Mouse (Mus musculus) CD4-positive, CD25-positive, alpha-beta regulatory T cell, adult 4 months (primary cell): ENCODE measurements around the gene Spout1. TPM values are rescaled to one million over a fixed set of nuclear protein-coding genes. Genes with fewer than 3 reads are reported as not detected.
A peak's percentile ranks its signal among the peaks of the same experiment; 100 is the strongest.
"Not testable (repeated sequence)": the region's sequence is repeated elsewhere in the genome, so short reads cannot be mapped to it uniquely, and the experiment has no call there.

Experiments used
- ATAC-seq: one replicate; pipeline ENCODE4 v1.8.0; 2017
- polyA plus RNA-seq, 2 experiments: library from polyadenylated mRNA; unstranded; fragments of 100-300 nt; shearing (Covaris generic); gene quantifications; one replicate each; pipeline ENCODE4 v1.2.1; 2017

The Spout1 gene
- polyA plus RNA-seq, 2 experiments from 2014 or later, result 30.2 to 50.9 TPM

DNA sequence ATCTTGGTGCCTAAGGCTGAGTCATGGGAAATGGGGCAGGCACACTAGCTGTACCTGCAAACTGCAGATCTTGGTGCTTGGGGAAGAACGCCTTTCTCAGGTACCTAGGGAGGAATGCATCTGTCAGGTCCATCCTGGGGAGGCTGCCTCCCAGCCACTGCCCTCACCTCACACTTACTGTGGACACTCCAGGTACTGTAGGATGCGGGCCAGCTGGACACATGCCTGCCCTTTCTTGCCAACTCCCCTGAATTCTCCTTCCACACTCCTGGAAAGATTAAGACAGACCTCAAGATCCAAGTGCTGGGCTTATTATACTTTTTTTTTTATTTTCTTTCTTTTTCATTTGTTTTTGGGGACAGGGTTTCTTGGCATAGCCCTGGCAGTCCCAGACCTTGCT, 1.7 kb downstream of the Spout1 start:
- ATAC-seq, result no peak

DNA sequence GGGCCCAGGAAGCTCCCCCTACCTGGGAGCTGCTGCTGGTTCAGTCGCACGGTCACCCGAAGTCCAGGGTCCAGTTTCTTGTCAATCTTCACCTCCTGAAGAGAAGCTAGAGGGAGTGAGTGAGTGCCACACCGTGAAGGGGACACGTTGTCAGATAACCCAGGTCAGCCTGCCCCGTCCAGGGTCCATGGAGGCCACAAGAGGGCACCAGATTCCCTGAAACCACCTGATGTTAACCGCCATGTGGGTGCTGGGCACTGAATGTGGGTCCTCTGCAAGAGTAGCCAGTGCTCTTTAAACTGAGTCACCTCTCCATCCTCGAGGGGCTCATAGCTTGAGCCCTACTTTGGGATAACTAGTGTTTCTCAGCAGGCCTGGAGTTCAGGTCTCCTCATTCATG, 2.4 kb downstream of the Spout1 start:
- no peak for ATAC-seq

DNA sequence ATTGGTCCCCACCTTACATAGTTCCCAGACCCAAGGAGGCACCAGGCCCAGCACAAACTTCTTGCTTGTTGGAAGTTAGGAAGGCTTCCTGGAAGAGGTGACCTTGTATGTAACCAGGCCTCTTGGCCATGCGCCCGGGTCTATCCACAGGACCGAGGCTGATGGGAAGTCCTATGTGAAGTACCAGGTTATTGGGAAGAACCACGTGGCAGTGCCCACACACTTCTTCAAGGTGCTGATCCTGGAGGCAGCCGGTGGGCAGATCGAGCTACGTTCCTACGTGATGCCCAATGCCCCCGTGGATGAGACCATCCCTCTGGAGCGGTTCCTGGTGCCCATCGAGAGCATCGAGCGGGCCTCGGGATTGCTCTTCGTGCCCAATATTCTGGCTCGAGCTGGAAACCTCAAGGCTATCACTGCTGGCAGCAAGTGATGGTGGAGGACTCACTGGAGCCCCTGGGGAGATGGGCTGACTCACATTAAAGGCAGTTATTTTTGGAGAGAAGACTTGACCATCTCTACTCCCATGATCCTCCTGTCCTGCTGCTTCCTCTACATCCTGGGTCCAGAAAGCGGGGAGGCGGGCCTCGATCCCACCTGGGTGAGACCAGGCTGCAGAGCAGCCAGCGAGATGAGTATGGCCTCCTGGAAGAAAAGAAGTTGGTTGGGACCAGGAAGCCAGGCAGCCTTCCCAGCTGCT, 4.6 kb downstream of the Spout1 start:
- no peak for ATAC-seq

DNA sequence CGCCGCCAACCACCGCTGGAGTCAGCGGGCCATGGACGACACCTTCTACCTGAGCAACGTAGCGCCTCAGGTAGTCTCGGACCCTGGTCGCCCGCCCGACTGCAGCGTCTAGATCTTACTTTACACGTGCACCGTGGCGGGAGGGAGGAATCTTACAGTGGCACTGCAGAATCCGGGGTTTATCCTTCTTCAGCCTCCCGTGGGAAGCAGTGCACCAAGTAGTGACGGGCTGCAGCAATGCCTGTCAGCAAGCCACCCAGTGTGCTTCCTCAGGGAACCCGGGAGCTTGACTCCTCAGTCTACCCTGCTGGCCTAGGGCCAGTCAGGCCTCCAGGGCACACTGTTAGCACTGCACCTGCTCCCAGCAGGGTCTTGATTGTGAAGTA, 6.3 kb downstream of the Spout1 start:
- no peak for ATAC-seq

DNA sequence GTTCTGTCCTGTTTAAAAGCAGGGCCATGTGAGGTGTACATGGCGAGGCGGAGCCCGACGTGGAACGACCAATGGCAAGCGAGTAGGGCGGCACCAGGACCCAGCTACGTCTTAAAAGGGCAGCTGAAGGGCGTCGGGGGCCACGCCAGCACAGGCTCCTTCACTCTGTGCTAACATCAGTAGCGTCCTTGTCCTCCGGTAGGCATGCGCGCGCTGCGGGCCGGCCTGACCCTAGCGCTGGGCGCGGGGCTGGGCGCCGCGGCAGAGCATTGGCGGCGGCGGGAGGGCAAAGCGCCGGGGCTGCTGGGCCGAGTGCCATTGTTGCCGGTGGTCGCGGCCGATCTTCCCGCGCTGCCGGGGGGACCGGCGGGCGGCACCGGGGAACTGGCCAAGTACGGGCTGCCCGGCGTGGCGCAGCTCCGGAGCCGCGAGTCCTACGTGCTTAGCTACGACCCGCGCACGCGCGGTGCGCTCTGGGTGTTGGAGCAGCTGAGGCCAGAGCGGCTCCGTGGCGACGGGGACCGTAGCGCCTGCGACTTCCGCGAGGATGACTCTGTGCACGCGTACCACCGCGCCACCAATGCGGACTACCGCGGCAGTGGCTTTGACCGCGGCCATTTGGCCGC, 6.8 kb downstream of the Spout1 start, which contains the start of gene Endog:
Gene Endog (plus strand): TSS at position 123 of the 626 bp plus-strand sequence.
- peak; percentile 92 for ATAC-seq

DNA sequence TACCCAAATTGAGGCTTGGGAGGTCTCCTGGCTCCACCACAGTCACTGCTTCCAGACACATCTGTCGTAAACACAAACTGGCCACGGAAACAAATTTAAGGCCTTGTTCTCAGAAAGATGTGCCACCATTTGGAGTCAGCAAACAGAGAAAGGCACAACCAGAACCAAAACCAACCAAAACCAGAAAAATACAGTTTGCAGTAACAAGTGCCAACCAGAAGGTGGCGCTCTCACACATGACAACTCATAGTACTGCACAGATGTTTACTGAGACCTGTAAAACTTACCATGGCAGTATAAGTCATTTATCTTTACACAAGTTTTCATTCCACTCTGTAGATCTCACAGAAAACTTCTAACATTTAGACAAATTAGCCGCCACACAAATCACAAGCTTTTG, 11.6 kb downstream of the Spout1 start:
- ATAC-seq, result no peak

DNA sequence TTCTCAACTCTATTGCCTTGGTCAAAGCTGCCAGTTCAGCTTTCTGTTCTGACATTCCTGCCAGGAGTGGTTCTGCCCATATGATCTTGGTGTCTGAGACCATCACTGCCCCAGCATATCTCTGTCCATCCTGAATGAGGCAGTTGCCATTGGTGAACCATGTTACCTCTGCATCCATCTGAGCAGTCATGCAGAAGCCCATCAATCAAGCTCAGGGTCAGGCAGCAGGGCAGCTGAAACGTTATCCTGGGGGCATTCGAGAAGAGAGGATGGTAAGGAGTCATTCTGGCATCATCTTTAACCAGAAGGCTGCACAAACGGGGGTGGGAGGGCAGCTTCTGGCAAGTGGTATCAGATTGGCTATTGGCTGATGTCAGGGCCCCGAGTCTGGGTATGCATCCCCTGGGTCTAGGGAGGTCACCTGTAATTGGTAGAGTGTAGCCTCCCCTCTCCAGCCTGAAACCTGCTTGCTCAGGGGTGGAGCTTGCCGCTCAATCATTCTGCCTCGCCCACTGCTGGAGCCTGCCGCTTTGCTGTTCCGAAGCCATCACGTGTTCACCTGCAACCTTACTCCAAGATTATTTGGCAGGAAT, 13.8 kb downstream of the Spout1 start:
- no peak for ATAC-seq

DNA sequence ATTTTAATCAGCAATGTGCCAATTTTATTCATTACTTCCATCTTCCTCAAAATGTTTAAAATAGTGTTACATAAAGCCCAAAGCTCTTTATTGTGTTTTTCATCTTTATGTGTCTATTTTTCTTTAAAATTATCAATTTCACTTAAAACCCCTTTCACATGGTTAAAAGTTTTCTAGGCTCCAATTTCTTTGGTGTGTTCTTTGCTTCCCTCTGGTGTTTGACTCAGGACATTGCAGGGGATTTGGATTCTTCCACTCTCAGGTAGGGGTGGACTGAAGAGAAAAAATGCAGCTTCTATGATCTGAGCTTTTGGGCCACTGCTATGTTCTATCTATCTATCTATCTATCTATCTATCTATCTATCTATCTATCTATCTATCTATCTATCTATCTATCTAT, 16.4 kb downstream of the Spout1 start:
- ATAC-seq, result peak; percentile 75

DNA sequence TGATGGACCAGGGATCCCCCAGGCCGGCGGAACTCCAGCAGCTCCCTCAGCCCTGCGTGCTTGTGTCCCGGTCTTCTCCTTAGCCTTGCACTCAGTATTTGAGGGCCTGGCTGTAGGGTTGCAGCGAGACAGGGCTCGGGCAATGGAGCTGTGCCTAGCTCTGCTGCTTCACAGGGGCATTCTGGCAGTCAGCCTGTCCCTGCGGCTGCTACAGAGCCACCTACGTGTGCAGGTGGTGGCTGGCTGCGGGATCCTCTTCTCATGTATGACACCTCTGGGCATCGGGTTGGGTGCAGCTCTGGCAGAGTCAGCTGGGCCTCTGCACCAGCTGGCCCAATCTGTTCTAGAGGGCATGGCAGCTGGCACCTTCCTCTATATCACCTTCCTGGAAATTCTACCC, 18.4 kb downstream of the Spout1 start:
- ATAC-seq, result not testable (repeated sequence)

DNA sequence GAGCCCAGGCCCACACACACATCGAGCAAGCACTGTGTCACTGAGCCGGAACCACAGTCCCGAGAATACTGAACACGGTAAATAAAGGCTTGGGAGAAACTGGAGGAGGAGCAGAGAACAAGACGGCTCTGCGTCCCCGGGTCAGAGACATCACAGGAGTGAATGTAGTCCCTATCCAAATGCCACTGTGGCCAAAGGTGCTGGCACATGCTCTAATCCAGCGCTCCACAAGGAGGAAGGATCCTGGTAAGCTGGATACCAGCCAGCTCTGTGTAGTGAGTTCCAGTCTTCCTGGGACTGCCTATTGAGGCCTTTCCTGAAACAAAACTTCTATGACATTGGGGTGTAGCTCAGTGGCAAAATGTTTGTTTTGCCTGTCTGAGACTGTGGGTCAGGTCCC, 25.6 kb downstream of the Spout1 start:
- ATAC-seq, result no peak

DNA sequence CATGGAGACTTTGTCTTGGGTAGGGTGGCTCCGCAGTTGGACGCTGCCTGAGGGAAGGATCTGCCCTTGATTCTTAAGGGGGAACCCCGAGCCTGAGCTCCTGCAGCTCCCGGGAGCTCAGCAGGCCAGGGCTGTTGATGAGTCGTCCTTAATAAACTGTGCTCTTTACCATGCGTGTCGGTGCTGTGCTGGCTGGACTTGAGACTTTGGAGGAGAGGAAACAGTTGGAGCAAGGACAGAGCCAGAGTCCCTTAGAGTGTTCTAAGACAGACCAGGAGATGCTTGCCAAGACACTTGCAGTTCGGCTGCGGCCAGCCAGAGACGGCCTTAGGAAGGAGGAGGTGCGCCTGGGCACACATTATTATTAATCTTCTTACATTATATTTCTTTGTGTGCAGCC, 26.4 kb downstream of the Spout1 start:
- ATAC-seq, result no peak

DNA sequence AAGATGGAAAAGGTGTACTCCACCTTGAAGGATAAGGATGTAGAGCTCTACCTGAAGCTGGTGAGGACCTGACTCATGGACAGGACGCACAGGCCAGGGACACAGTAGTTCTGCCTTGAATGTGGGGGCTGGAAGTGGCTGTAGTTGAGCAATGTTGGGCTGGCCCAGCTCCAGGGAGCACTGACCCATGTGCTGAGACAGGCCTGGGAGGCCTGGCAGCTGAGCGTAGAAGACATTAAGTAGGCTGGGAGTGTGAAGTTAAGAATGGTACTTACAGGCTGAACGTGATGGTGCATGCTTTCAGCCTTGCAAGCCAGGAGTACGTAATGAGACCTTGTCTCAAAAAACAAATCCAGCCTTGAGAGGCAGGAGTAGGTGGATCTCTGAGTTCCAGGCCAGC, 30.8 kb downstream of the Spout1 start:
- no peak for ATAC-seq

DNA sequence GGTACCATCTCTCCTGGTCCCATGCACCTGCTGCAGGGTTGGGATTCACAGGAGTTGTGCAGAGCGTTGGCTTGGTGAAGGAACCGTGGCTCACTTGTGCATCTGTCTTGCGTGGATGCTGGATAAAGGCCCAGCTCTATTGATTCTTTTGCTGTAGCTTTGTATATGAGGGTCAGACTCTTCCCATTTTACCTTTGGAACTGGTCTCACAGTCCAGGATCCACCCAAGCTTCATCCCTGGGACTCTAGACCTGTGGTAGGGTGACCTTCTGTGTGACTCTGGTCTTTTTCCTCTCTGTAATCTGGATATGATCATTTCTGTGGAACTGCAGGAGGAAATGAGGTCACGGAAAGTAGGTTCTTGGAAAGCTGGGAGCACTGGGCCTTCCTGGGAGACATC, 33.8 kb downstream of the Spout1 start:
- no peak for ATAC-seq

DNA sequence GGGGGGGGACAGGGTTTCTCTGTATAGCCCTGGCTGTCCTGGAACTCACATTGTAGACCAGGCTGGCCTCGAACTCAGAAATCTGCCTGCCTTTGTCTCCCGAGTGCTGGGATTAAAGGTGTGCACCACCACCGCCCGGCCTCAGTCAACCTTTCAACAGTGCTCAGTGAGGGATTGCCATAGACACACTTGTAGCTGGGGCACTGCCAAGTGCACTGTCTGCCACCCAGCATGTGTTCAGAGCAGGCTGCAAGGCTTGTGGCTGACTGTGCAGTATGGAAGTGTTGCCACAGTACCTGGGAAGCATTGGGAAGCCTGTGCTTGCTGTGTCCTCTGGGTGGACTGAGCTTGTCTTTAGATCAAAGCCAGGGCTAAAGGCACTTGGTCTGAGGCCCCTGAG, 38.2 kb downstream of the Spout1 start:
- ATAC-seq, result not testable (repeated sequence)

DNA sequence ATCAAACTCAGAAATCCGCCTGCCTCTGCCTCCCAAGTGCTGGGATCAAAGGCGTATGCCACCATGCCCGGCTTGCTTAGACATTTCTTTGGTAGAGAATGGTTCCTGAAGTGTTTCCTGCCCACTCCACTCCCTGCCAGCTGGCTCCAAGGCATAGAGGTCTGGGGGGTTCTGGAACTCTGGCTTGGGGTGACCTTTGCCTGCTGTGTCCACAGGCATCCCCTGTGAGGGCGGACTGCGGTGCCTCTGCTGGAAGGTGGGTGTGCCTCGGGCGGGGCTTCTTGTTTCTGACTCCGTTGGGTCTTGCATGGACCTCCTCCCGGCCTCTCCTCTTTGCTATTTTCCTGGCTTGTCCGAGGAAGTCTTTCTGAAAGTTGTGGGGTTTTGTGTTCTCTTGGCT, 41.8 kb downstream of the Spout1 start:
- no peak for ATAC-seq

DNA sequence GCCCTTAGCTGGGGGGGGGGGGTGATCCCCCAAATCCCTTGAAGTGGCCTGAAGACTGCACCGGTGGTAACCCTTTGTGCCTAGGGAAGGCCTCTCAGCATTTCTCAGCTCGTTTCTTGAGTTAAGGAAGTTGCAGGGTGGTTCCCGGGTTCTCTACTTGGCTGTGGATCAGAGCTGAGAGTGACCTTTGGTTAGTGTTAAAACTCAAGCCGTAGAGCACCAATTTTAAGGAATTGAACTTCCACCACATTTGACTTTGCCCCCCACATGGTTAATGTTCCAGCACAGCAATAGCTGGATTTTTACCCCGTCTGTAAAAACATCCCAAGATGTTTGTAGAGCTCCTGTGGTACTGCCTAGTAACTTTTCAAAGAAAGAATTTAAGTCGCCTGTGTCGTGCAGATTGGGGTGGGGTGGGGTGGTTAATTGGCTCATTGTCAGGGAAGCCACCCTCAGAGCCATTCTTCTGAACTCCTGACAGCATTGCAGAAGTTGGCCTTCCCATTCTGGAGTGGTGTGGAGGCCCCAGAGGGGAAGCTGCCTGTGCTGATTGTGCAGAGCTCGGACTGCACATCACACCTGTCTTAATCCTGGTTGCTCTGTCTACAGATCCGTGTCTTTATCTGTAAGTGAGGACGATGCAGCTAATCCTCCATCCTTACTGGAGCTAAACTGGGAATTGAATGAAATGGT, 43.2 kb downstream of the Spout1 start:
- ATAC-seq, result no peak

DNA sequence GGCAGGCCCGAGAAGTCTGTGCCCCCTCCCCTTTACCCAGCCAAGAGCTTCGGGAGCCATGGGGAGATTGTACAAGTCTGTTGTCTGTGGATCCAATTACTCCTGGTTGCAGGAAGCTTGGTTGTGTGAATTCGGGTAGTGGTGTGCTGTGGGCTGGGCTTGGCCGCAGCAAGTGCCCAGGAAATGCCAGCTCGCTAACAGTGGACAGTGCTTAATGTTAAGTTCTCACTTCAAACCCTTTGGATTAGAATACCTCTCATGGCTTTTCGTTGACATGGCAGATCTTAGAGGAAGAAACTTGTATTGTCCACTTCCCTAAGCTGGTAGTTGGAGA, 43.9 kb downstream of the Spout1 start:
- no peak for ATAC-seq

DNA sequence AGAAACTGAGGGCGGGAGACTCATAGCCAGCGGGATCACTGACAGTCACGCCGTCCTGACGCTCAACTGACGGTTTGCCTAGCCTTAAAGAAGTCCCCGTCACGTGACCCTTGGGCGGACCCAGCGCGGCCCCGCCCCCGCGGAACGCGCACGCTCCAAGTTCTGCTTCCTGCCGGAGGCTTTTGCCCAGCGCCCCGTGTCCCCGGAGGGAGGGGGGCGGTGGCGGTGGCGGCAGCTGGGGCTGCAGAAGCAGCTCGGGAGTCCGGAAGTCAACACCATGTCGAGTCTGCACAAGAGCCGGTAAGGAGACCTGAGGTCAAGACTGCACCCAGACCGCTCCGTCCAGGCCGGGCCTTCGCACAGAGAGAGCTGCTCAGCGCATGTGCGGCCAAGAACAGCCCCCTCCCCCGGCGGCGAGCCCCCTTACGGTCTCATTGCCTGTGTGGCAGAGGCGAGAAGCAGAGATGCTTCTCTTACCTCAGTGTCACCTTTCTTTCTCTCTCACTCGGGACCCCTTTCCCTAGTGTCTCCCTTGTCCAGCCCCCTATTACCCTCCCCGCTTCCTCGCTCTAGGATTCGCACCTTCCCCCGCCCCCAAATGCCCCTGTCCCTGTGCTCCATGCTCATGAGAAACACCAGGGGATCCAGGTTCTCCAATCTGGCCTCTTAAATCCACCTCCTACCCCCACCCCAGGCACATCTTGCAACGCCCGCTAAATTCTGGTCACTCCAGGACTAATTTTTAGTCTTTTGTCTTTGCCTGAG, 44.5 kb downstream of the Spout1 start, which contains the start of gene Tbc1d13:
Gene Tbc1d13 (plus strand): TSS at position 134 of the 765 bp plus-strand sequence.
- ATAC-seq, result peak; percentile 95

DNA sequence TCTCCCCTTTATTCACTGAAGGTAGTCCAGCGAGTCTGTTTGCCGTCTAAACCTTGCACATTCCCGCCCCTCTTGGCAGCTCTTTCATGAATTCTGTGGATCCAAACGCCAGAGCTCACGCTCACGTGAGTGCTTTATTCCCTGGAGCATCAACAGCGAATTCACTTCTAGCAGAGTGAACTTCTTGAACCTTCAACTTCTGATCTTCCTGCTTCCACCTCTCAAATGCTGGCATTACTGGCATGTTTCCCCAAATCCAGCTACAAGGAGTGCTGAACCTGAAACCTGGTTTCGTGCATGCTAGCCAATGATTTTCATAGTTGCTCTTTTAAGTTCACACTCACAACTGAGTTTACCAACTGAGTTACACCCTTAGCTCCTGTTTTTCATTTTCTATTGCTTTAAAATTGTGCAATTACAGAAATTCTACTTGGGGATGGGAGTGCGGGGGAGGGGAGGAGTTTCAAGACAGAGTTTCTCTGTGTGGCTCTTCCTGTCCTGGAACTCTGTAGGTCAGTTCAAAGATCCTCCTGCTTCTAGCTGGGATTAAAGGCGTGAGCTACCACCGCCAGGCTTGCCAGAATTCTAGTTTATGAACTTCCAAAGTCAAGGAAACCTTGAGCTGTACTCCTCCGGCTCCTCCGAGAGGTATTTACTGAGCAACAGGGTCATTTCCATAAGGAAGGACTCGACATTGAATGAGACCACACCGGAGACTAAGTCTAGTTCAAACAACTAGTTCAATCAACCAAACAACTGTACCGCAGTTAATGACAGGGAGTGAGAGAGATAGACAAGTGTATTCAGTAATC, 45.3 kb downstream of the Spout1 start:
- ATAC-seq, result peak; percentile 1

DNA sequence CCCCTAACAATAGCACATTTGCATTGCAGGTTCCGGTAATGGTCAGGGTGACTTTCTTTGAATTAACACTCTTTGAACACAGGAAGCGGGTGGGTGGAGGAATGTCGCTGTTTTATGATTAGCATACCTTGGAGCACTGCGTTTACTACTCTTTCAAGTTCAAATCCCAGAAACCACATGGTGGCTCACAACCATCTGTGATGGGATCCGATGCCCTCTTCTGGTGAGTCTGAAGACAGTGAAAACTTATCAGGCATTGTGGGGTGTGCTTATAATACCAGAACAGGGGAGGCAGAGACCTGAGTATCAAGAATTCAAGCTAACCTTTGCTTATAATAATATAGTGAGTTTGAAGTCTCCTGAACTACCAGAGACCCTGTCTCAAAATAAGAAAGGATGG, 47.0 kb downstream of the Spout1 start:
- ATAC-seq, result not testable (repeated sequence)

DNA sequence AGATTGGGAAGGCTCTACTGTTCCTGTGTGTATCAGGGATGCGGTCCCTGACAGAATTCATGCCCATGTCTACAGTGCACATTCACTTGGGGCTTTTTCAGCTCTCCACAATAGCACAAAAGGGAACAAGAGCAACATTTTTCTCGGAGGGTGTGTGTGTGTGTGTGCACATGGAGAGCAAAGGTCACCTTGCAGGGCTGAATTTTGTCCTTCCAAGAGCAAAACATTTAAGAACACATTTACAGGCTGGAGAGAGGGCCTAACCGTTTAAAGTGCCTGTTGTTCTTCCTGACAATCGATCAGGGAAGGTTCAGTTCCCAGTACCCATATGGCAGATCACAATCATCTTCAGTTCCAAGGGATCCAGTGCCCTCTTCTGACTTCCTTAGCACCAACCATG, 48.1 kb downstream of the Spout1 start:
- ATAC-seq, result no peak

DNA sequence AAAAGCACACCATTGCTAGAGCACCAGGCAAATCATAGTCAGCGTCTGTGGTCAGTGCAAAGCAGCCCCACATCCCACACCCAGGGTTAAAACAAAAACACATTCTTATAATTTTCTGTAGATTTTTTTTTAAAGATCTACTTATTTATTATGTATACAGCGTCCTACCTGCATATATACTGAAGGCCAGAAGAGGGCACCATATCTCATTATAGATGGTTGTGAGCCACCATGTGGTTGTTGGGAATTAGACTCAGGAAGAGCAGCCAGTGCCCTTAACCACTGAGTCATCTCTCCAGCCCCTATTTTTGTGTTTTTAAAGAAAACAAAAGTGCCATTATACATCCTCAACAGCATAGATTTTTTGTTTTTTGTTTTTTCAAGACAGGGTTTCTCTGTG, 49.5 kb downstream of the Spout1 start:
- peak; percentile 16 for ATAC-seq
